Comparison of ENCODE assay signal across 8 mouse cellular contexts in genomic region chr4:62503374-62503970, GRCm38 (mm10). TPM values are rescaled to one million over a fixed set of nuclear protein-coding genes. Genes with fewer than 3 reads are reported as not detected.
DNase-seq lines count a peak whose midpoint lies in the region; ATAC-seq and TF ChIP-seq lines count a peak whose summit lies in the region.

Hdhd3 (minus strand) TSS chr4:62503467.

- no peaks in the 10 kb centered on the region for H3K36me3 ChIP-seq in testis, adult 2 months (ENCODE audit: control insufficient read depth, insufficient read depth, low read length)
- H3K36me3 ChIP-seq in liver, embryonic 11.5 days (ENCODE audit: control insufficient read depth, insufficient read depth, low read length), result peaks cover 15% of the 10 kb centered on the region

- no peak for TF ChIP-seq CTCF in cerebellum, adult 2 months (IDR thresholded peaks at IDR 0.05; ENCODE audit: borderline replicate concordance, insufficient read depth, low read depth, low read length)
- no peak for TF ChIP-seq CTCF in testis, adult 2 months (IDR thresholded peaks at IDR 0.05; ENCODE audit: control insufficient read depth, insufficient read depth, insufficient replicate concordance, low read depth, low read length)

- 83% methylated on average over 3 of the region's 3 CpGs for WGBS in cerebellum, adult 2 months
- WGBS in liver, embryonic 11.5 days, result 71% methylated on average over 3 of the region's 3 CpGs

- DNase-seq in cerebellum, adult 2 months, result no peak
- no peak for DNase-seq in cerebellum, adult 11 months
- no peak for DNase-seq in testis, postnatal 14 days (ENCODE audit: low spot score)
- no peak for DNase-seq in liver, embryonic 11.5 days (ENCODE audit: low spot score)
- no peak for DNase-seq in left cerebral cortex, adult 11 months (ENCODE audit: low spot score)
- DNase-seq in spleen, postnatal 4 days (ENCODE audit: low spot score in 2 of 2), result no peak

- no peak for ATAC-seq in liver, embryonic 11.5 days (replicated peaks; ENCODE audit: low FRiP score)
- no peak for ATAC-seq in monocyte, adult 5-6 weeks (replicated peaks; ENCODE audit: insufficient number of reproducible peaks, low FRiP score, low TSS enrichment, poor library complexity, severe bottlenecking)

- H3K4me1 ChIP-seq in cerebellum, adult 2 months (ENCODE audit: control insufficient read depth, insufficient read depth, low read length), result no peaks in the 10 kb centered on the region
- H3K4me1 ChIP-seq in testis, adult 2 months (ENCODE audit: control insufficient read depth, insufficient read depth, low read length), result peaks cover 8% of the 10 kb centered on the region
- H3K4me1 ChIP-seq in liver, embryonic 11.5 days (replicated peaks; ENCODE audit: control insufficient read depth, insufficient read depth, low read length), result peaks cover 9% of the 10 kb centered on the region

- no peaks in the 10 kb centered on the region for H3K27me3 ChIP-seq in cerebellum, adult 2 months (ENCODE audit: control insufficient read depth, insufficient read depth, low read length)
- no peaks in the 10 kb centered on the region for H3K27me3 ChIP-seq in testis, adult 2 months (ENCODE audit: control insufficient read depth, insufficient read depth, low read length)
- H3K27me3 ChIP-seq in liver, embryonic 11.5 days (replicated peaks; ENCODE audit: control insufficient read depth, insufficient read depth, low read length), result no peaks in the 10 kb centered on the region

- TF ChIP-seq POLR2A in cerebellum, adult 2 months (IDR thresholded peaks at IDR 0.05; ENCODE audit: borderline replicate concordance, insufficient read depth, low read length), result no peak
- no peak for TF ChIP-seq POLR2A in testis, adult 2 months (IDR thresholded peaks at IDR 0.05; ENCODE audit: control insufficient read depth, low read depth, low read length)

- H3K9me3 ChIP-seq in liver, embryonic 11.5 days (ENCODE audit: control insufficient read depth, low read length), result no peaks in the 10 kb centered on the region

- peak within 1 kb of the TSS; percentile 93 for H3K4me3 ChIP-seq in cerebellum, adult 2 months (replicated peaks; ENCODE audit: insufficient read depth, low read depth, low read length)
- peak within 1 kb of the TSS; percentile 94 for H3K4me3 ChIP-seq in testis, adult 2 months (ENCODE audit: control insufficient read depth, low read depth, low read length)
- H3K4me3 ChIP-seq in liver, embryonic 11.5 days (ENCODE audit: low read depth, low read length), result peak within 1 kb of the TSS; percentile 76

- H3K27ac ChIP-seq in cerebellum, adult 2 months (ENCODE audit: insufficient read depth, low read length), result peak within 1 kb of the TSS; percentile 97
- H3K27ac ChIP-seq in testis, adult 2 months (ENCODE audit: control insufficient read depth, insufficient read depth, low read depth, low read length), result peak within 1 kb of the TSS; percentile 87
- H3K27ac ChIP-seq in liver, embryonic 11.5 days (ENCODE audit: low read depth, low read length), result 0 out of 2 replicates have a peak within 1 kb of the TSS, but pooled peaks have one; percentile 1

- peak within 1 kb of the TSS; percentile 58 for H3K9ac ChIP-seq in liver, embryonic 11.5 days (ENCODE audit: low read depth, low read length)

- H3K4me2 ChIP-seq in liver, embryonic 11.5 days, result peak within 1 kb of the TSS; percentile 66

RNA-seq across cellular contexts. Expression of gene Hdhd3, which starts in this region (rescaled TPM):
- 9.3 and 9.7 TPM in 2 replicates for polyA plus RNA-seq in cerebellum, adult 2 months (2012; rRNA removed)
- 5.9 and 7.0 TPM in 2 replicates for polyA plus RNA-seq in testis, adult 2 months (2012; rRNA removed)
- polyA plus RNA-seq in liver, embryonic 11.5 days (2014; fragmentation: Nextera tagmentation; extraction: Ambion mirVana), result 10.1 and 10.9 TPM in 2 replicates
- total RNA-seq in monocyte, adult 5-6 weeks (2017), result 0.57 to 2.3 TPM (median 0.97 TPM) in 3 replicates

Comparison
In these comparisons a context has a peak if more than half of its experiments do, and no peak if none do; other contexts are left out.
1. H3K27ac ChIP-seq: peak in every context shown above with its lines; median percentile 97 in cerebellum, adult 2 months; 87 in testis, adult 2 months; 1 in liver, embryonic 11.5 days.